Mouse (Mus musculus): ENCODE results near the gene Abtb2. TPM values are rescaled to one million over a fixed set of nuclear protein-coding genes. Genes with fewer than 3 reads are reported as not detected.

The Abtb2 gene
- total RNA-seq, 2 experiments from 2014 or later = 8.3 to 13.2 TPM

DNA sequence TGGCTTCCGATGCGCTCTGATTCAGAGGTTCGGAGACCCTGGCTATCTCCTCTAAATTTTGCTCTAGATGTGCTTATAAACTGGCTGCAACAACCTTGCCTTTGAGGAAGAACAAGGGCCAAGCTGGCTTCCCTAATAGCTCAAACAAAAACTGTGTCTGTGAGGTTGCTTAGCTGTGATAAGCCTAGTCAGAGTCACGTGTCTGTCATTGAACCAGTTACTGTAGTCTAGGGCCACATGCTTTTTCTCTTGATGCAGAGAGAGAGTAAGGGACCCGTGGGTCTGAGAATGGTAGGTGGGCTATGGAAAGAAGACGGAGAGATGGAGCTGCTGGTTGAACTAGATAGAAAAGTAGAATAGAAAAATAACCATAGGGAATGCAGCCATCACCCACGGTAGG is 24.5 kb downstream of the Abtb2 start:
- intact Hi-C loops (cut with DNase I) = no loop called here
- TF ChIP-seq CTCF (IDR thresholded peaks at IDR 0.05) = no peak
- Histone ChIP-seq H3K27ac (no peak overlapping the region), H3K4me3 (no peak overlapping the region)
- DNase-seq = no peak

DNA sequence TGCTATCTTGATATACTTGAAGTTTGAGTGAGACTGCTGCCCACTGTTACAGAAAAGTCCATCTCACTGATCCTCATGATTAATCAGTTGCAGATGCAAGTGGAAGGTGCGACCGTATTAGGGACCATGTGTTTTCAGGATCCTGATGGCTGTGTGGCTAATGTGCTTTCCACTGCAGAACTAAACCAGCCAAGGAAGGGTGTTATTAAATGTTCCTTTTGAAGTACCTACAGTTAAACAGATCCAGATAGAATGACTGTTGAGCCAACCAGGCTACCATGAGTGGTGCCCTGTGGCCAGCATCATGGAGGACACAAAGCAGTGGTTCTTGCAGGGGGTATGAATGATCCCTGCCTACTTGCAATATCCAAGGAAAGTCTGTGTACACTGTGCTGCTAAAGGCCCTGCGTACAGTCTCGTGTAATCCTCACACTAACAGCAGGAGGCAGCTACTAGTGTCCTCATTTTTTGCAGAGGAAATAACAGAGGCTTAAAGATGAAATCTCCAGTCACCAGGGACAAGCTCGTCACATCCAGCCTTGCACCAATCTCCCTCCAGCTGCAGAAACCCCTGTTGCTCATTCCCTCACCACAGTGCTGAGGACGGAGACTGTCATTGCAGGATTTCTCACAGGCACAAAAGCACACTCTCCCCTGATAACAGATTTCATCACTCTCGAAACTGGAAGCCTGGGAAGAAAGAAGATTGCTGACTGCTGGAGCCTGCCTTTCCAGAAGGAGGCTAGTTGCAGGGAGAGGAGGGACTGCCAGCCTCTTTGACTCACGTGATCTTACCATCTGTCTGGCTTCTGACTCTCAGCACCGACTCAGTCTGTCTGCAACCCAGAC is 25.9 kb downstream of the Abtb2 start:
- H3K4me3 ChIP-seq = no peak overlapping the region
- no peak for TF ChIP-seq CTCF (IDR thresholded peaks at IDR 0.05)
- DNase-seq = peak; percentile 41
- intact Hi-C loops (cut with DNase I) = no loop called here
- peak overlapping the region; percentile 28; the same call in 1 of the 2 replicates for H3K27ac ChIP-seq

DNA sequence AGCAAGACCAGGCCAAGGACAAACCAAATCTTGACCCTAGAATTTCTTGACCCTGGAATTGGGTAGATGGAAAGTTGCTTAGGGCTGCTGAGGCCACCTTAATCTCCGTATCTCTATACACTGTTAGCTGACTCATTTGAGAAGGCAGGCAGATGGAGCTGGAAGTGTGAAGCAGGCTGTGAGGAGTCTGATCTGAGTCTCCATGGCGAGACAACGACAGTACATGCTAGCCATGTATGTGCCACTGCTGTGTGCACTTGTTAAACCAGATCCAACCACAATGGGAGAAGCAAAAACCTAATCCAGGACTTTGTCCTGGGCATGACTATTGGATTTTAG is 26.4 kb downstream of the Abtb2 start:
- TF ChIP-seq CTCF (IDR thresholded peaks at IDR 0.05) = no peak
- intact Hi-C loops (cut with DNase I) = no loop called here
- Histone ChIP-seq H3K4me3 (no peak overlapping the region), H3K27ac (peak overlapping the region; percentile 28; the same call in 1 of the 2 replicates)
- no peak for DNase-seq

DNA sequence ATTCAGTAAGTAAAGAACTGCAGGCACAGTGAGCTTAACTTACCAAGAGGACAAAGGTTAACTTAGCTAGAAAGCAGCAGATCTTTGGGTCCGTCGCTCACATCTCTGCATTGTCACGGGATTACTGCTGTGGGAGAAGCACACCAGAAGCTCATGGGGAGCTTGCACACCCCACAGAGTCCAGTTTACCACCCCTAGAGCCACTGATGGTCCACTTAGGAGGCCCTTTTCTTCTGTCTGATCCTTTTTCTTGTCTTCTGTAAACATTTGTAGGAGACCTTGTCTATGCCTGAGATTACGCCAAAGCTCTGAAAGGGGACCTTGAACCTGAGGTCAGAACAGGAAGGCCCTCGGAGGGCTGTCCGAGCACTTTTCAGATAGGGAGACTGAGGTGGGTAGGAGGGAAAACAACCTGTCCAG is 28.5 kb downstream of the Abtb2 start:
- Histone ChIP-seq H3K4me3 (no peak overlapping the region), H3K27ac (no peak overlapping the region)
- intact Hi-C loops (cut with DNase I) = no loop called here
- DNase-seq = no peak
- no peak for TF ChIP-seq CTCF (IDR thresholded peaks at IDR 0.05)

GRCm38 (mm10) chr2:103595028-103595651 is 29.0 kb downstream of the Abtb2 start:
- DNase-seq = no peak
- intact Hi-C loops (cut with DNase I) = no loop called here
- H3K27ac ChIP-seq = no peak overlapping the region
- TF ChIP-seq CTCF (IDR thresholded peaks at IDR 0.05) = no peak
- no peak overlapping the region for H3K4me3 ChIP-seq

- intact Hi-C loops (cut with DNase I) = no loop called here
- Histone ChIP-seq H3K4me3 (no peak overlapping the region), H3K27ac (peak overlapping the region; percentile 24; the same call in 1 of the 2 replicates)
- no peak for TF ChIP-seq CTCF (IDR thresholded peaks at IDR 0.05)
- no peak for DNase-seq
Observed at GRCm38 (mm10) chr2:103599296-103599695, 33.2 kb downstream of the Abtb2 start.

DNA sequence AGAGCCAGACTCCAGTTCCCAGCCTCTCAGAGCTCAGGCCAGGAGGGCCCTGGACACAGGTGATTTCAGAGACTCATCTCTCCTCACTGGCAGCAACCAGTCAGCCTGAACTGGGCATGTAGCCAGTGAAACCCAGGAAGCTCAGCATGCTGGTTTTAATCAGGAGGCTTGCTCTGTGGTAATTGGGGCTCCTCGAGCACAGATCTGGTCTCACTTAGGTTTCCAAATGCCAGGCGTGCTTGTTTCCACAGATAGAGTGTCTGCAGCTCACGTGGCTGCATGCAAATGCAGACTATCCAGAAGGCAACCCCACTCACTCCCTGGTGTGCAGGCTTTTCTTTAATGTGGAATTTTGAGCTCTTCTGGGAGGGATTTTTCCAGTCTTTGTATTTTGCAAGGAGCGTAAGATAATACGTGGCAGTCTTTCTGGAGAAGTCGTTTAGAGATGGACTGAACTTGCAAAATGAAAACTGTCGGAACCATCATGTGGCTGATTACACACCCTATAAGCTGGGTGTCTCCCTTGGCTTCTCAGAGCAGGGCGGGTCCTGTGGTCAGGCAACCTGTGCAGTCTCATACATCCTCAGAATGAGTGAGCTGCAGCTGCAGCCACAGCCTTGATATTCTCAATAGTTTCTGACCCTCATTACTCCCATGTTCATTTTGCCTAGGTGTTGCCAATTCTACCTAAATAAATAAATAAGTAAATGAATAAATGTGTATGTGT is 34.2 kb downstream of the Abtb2 start:
- TF ChIP-seq CTCF (IDR thresholded peaks at IDR 0.05) = no peak
- intact Hi-C loops (cut with DNase I) = no loop called here
- Histone ChIP-seq H3K27ac (peak overlapping the region; percentile 24; the same call in 1 of the 2 replicates), H3K4me3 (peak overlapping the region; percentile 21; the same call in 1 of the 2 replicates)
- peak; percentile 87 for DNase-seq

DNA sequence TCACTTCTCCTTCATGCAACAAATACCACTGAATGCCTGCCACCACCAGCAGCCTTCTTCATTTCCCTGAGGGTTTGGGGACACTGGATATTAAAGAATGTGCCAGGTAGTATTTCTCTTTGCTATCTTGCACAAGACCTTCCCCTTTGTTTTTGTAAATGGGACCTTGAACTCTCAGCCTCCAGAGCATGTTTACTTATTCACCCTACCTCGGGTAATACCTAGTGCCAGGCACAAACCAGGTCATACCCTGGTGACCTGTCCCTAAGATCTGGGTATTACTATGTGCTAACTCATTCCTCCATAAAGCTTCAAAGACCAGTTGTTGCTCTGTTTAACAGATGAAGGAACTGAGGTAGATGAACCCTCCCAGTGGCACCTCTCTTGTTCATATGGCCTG is 35.0 kb downstream of the Abtb2 start:
- Histone ChIP-seq H3K4me3 (no peak overlapping the region), H3K27ac (no peak overlapping the region)
- TF ChIP-seq CTCF (IDR thresholded peaks at IDR 0.05) = no peak
- no peak for DNase-seq
- intact Hi-C loops (cut with DNase I) = no loop called here

DNA sequence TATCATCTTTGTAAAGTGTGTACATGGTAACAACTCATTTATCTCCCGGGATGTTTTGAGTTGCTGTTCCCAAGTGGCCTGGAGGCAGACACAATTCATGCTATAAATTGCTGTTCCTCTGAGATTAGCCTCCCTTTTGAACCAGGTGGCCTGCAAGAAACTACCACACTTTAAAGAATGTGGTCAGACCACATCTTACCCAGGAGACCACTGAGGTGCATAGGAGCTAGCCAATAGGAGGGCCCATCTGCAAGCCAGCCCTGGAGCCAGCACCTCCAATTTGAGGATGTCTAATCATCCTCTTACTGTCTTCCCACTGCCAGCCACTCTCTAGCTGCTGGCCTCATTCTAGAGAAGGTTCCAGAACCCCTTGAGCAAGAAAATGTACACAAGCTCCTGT is 35.4 kb downstream of the Abtb2 start:
- intact Hi-C loops (cut with DNase I) = no loop called here
- no peak overlapping the region for H3K4me3 ChIP-seq
- H3K27ac ChIP-seq = no peak overlapping the region
- TF ChIP-seq CTCF (IDR thresholded peaks at IDR 0.05) = no peak
- no peak for DNase-seq

DNA sequence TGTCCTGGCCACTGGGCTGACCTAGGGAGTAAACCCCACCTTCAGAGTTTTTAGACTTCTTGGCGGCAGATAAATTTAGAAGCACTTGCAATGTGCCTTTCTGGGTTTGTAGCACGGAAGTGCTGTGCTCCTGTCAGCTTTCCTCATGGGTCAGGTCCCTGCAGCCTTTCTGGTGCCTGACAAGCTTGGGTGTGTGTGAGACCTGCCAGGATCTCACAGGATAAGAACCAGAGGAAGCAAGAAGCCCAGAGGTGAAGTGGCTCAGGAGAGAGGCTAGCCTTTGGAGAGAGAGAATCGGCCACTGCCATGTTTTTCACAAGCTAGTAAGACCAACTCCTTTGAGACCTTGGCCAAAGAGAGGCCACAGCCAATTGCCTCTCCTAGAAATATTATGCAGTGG is 37.1 kb downstream of the Abtb2 start:
- TF ChIP-seq CTCF (IDR thresholded peaks at IDR 0.05) = no peak
- no peak for DNase-seq
- no peak overlapping the region for H3K27ac ChIP-seq
- intact Hi-C loops (cut with DNase I) = no loop called here
- H3K4me3 ChIP-seq = no peak overlapping the region

- intact Hi-C loops (cut with DNase I) = no loop called here
- TF ChIP-seq CTCF (IDR thresholded peaks at IDR 0.05) = no peak
- H3K4me3 ChIP-seq = no peak overlapping the region
- DNase-seq = no peak
- H3K27ac ChIP-seq = no peak overlapping the region
Observed at GRCm38 (mm10) chr2:103603869-103604268, 37.8 kb downstream of the Abtb2 start.

DNA sequence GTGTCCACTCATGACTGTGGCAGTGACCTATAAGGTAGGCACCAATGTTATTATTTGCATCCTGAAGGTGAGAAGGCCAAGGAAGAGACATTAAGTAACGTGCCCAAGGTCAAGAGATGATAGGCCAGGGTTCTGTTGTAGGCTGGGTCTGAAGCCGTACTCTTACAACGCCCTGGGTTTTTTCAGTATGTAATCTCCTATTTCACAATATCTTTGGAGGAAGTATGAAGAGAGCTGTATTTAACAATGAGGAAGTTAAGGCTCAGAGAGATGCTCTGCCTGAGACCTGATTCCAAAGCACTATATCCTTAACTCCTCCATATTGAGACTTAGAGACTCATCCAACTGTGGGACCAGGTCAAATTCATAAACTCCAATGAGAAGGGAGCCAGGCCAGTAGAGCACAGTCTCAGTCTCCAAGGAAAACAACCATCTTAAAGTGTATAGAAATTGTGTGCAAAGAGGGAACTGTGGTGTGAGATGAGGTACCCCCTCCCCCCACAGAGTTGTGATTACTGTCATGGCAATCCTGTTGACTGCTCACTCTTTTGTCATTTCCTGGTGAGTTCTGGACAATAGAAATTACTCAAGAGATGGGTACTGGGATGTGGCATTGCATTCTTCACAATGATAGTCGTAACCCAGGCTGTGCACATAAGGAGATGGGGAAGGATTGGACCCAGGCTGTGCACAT is 39.8 kb downstream of the Abtb2 start:
- Histone ChIP-seq H3K27ac (no peak overlapping the region), H3K4me3 (no peak overlapping the region)
- intact Hi-C loops (cut with DNase I) = loop anchor here (5.0 kb wide), 1 partner anchor 39 kb away; the partner anchor contains the start of gene Abtb2
- DNase-seq = no peak
- no peak for TF ChIP-seq CTCF (IDR thresholded peaks at IDR 0.05)
